ENCODE assay signal across 8 mouse cellular contexts in the genomic region with DNA sequence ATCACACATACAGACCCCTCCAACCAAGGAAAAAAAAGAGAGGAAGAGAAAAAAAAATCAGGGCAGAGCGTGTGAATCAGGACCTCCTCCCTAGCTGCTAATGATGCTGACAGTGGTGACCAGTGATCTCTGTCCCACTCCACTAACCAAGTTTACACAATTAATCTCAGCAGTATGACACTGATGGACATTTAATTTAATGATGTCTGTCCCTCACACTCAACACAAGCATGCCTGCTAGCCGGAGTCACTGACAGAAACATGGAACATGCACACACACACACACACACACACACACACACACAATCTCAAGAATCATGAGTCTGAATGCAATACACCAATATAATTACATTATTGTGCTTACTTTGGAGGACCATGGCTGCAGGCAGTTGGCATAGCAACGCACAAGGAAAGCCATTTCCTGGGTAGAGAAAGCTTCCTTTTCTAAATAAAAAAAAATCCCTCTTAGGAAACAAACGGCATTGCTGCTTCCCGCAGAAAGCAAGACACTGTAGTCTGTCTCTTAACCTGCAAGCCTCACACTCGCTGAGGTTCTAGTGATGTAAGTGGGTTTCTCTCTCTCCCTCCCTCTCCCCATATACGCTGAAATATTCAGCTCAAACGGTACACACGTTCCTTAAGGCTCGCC.
A peak's percentile ranks its signal among the peaks of the same experiment; 100 is the strongest.
DNase-seq lines count a peak whose midpoint lies in the region; ATAC-seq and TF ChIP-seq lines count a peak whose summit lies in the region.

No protein-coding gene starts in this region.

- H3K9ac ChIP-seq in heart, embryonic 14.5 days (ENCODE audit: low read length), result peak overlapping the region; percentile 74
- H3K9ac ChIP-seq in embryonic facial prominence, embryonic 14.5 days (ENCODE audit: low read depth, low read length), result peak overlapping the region; percentile 56; the same call in 1 of the 2 replicates
- no peak overlapping the region; the same call in 1 of the 2 replicates for H3K9ac ChIP-seq in intestine, postnatal 0 days (ENCODE audit: low read depth, low read length)

- H3K9me3 ChIP-seq in heart, embryonic 14.5 days (ENCODE audit: control insufficient read depth, low read length), result no peaks in the 10 kb centered on the region
- H3K9me3 ChIP-seq in embryonic facial prominence, embryonic 14.5 days (ENCODE audit: control insufficient read depth, low read length), result no peaks in the 10 kb centered on the region
- no peaks in the 10 kb centered on the region for H3K9me3 ChIP-seq in intestine, postnatal 0 days (ENCODE audit: control insufficient read depth)

- WGBS in heart, embryonic 14.5 days, result 18% methylated on average over 10 of the region's 10 CpGs
- 25% methylated on average over 10 of the region's 10 CpGs for WGBS in embryonic facial prominence, embryonic 14.5 days
- WGBS in intestine, postnatal 0 days, result 47% methylated on average over 10 of the region's 10 CpGs

- peak overlapping the region; percentile 71 for H3K4me2 ChIP-seq in heart, embryonic 14.5 days (ENCODE audit: low read length)
- peak overlapping the region; percentile 50 for H3K4me2 ChIP-seq in embryonic facial prominence, embryonic 14.5 days (ENCODE audit: low read depth, low read length)
- 0 out of 2 replicates have a peak overlapping the region, but pooled peaks have one; percentile 17 for H3K4me2 ChIP-seq in intestine, postnatal 0 days (replicated peaks; ENCODE audit: low read depth)

- H3K27ac ChIP-seq in heart, embryonic 14.5 days (replicated peaks in 1 of 2; ENCODE audit: control insufficient read depth in 1 of 2, insufficient read depth in 1 of 2, low read depth in 2 of 2, low read length in 2 of 2), result peak overlapping the region; percentile 88 to 91
- H3K27ac ChIP-seq in embryonic facial prominence, embryonic 14.5 days (replicated peaks; ENCODE audit: low read depth, low read length), result peak overlapping the region; percentile 54; the same call in 1 of the 2 replicates
- no peak overlapping the region for H3K27ac ChIP-seq in intestine, postnatal 0 days (ENCODE audit: low read depth, low read length)

- peak overlapping the region in 1 of 2 experiments; percentile 21; a peak in 1 of 4 replicates for H3K4me3 ChIP-seq in heart, embryonic 14.5 days (ENCODE audit: control insufficient read depth in 1 of 2, insufficient read depth in 1 of 2, low read depth in 1 of 2, low read length in 2 of 2)
- H3K4me3 ChIP-seq in embryonic facial prominence, embryonic 14.5 days (ENCODE audit: low read depth, low read length), result peak overlapping the region; percentile 18; the same call in 1 of the 2 replicates
- no peak overlapping the region for H3K4me3 ChIP-seq in intestine, postnatal 0 days (ENCODE audit: low read depth, low read length)

- no peak for DNase-seq in heart, adult 9 months (ENCODE audit: low spot score in 2 of 2)
- DNase-seq in brain, embryonic 14.5 days (ENCODE audit: low read depth), result peak; percentile 85
- DNase-seq in embryonic facial prominence, embryonic 14.5 days (ENCODE audit: low spot score), result peak; percentile 47
- DNase-seq in ovary, postnatal 36 days (ENCODE audit: low spot score), result no peak
- no peak for DNase-seq in spleen, postnatal 36 days (ENCODE audit: low spot score in 2 of 2)
- DNase-seq in urinary bladder, adult 2 months (ENCODE audit: low spot score), result no peak

- peaks cover 18 to 50% of the 10 kb centered on the region in 2 experiments for H3K4me1 ChIP-seq in heart, embryonic 14.5 days (ENCODE audit: control insufficient read depth in 2 of 2, insufficient read depth in 2 of 2, low read length in 2 of 2)
- H3K4me1 ChIP-seq in embryonic facial prominence, embryonic 14.5 days (ENCODE audit: control insufficient read depth, insufficient read depth, low read length), result peaks cover 15% of the 10 kb centered on the region
- H3K4me1 ChIP-seq in intestine, postnatal 0 days (replicated peaks; ENCODE audit: control insufficient read depth, insufficient read depth, low read length), result 0 out of 2 replicates have a peak, but pooled peaks cover 3% of the 10 kb centered on the region

- no peaks in the 10 kb centered on the region for H3K27me3 ChIP-seq in heart, embryonic 14.5 days (ENCODE audit: control insufficient read depth, insufficient read depth, low read length)
- no peaks in the 10 kb centered on the region for H3K27me3 ChIP-seq in embryonic facial prominence, embryonic 14.5 days (replicated peaks; ENCODE audit: control insufficient read depth, insufficient read depth, low read length)
- H3K27me3 ChIP-seq in intestine, postnatal 0 days (replicated peaks; ENCODE audit: control insufficient read depth, insufficient read depth, low read length), result no peaks in the 10 kb centered on the region

- ATAC-seq in heart, embryonic 14.5 days (ENCODE audit: insufficient number of reproducible peaks, insufficient read depth, low FRiP score, low read depth), result no peak
- ATAC-seq in embryonic facial prominence, embryonic 14.5 days (ENCODE audit: low read depth), result peak; percentile 24; the same call in 1 of the 2 replicates
- ATAC-seq in intestine, postnatal 0 days, result no peak

- TF ChIP-seq POLR2A in brain, embryonic 14.5 days (IDR thresholded peaks at IDR 0.05; ENCODE audit: borderline replicate concordance, extremely low read depth, insufficient read depth, insufficient read length, poor library complexity, severe bottlenecking), result 0 out of 2 replicates have a peak, but pooled peaks have one; percentile 17

- no peak for TF ChIP-seq CTCF in brain, embryonic 14.5 days (IDR thresholded peaks at IDR 0.05; ENCODE audit: borderline replicate concordance, extremely low read depth, insufficient read depth, insufficient read length)
- no peak for TF ChIP-seq CTCF in intestine, postnatal 0 days (IDR thresholded peaks at IDR 0.05; ENCODE audit: low read depth)

- no peaks in the 10 kb centered on the region for H3K36me3 ChIP-seq in heart, embryonic 14.5 days (ENCODE audit: control insufficient read depth, insufficient read depth, low read length)
- no peaks in the 10 kb centered on the region for H3K36me3 ChIP-seq in embryonic facial prominence, embryonic 14.5 days (ENCODE audit: control insufficient read depth, insufficient read depth, low read length)
- no peaks in the 10 kb centered on the region for H3K36me3 ChIP-seq in intestine, postnatal 0 days (ENCODE audit: control insufficient read depth, insufficient read depth)

Comparison
In these comparisons a context has a peak if more than half of its experiments do, and no peak if none do; other contexts are left out.
1. H3K4me2 ChIP-seq: peak in every context shown above with its lines; median percentile 71 in heart, embryonic 14.5 days; 50 in embryonic facial prominence, embryonic 14.5 days; 17 in intestine, postnatal 0 days.
2. DNase-seq: peak in brain, embryonic 14.5 days (single experiment) and embryonic facial prominence, embryonic 14.5 days (single experiment); none in heart, adult 9 months (0 of 2), ovary, postnatal 36 days (single experiment), spleen, postnatal 36 days (0 of 2) and urinary bladder, adult 2 months (single experiment).